Mouse (Mus musculus) heart, postnatal 0 days (tissue): ENCODE results near the gene Sorbs2. TPM values are rescaled to one million over a fixed set of nuclear protein-coding genes. Genes with fewer than 3 reads are reported as not detected.

Experiments
- ATAC-seq: fragments of 200-750 bp; cut with Nextera tagmentation; 2 replicates; pipeline ENCODE4 v1.8.0; 2017; ENCODE audit warnings: low read depth, moderate number of reproducible peaks, moderate library complexity; ENCODE audit not compliant: insufficient read depth
- DNase-seq: peaks from one replicate; pipeline ENCODE4 v3.0.0-alpha.2; 2016; ENCODE audit warnings: low spot score
- H3K27ac ChIP-seq: fragments of 300-500 bp; sonication (generic); 2 replicates; pipeline ENCODE4 v1.5.1; 2014; ENCODE audit warnings: low read depth, mild to moderate bottlenecking
- H3K27me3 ChIP-seq: fragments of 300-500 bp; sonication (generic); 2 replicates; pipeline ENCODE4 v1.6.1; 2014; ENCODE audit warnings: low read length, mixed read lengths; ENCODE audit not compliant: control insufficient read depth, insufficient read depth
- H3K36me3 ChIP-seq: fragments of 300-500 bp; sonication (generic); replicated peaks from 2 replicates; pipeline ENCODE4 v1.6.1; 2014; ENCODE audit warnings: low read length, mixed read lengths; ENCODE audit not compliant: control insufficient read depth, insufficient read depth
- H3K4me1 ChIP-seq: fragments of 300-500 bp; sonication (generic); 2 replicates; pipeline ENCODE4 v1.6.1; 2014; ENCODE audit warnings: antibody characterized with exemption; ENCODE audit not compliant: control insufficient read depth, insufficient read depth
- H3K4me2 ChIP-seq: fragments of 300-500 bp; sonication (generic); 2 replicates; pipeline ENCODE4 v1.6.1; 2014; ENCODE audit warnings: low read depth, mild to moderate bottlenecking, low read length, moderate library complexity
- H3K4me3 ChIP-seq: fragments of 300-500 bp; sonication (generic); 2 replicates; pipeline ENCODE4 v1.5.1; 2014; ENCODE audit warnings: low read depth, low read length
- H3K9ac ChIP-seq: fragments of 300-500 bp; sonication (generic); replicated peaks from 2 replicates; pipeline ENCODE4 v1.6.1; 2014; ENCODE audit warnings: low read depth, low read length, mixed read lengths
- H3K9me3 ChIP-seq: fragments of 300-500 bp; sonication (generic); replicated peaks from 2 replicates; pipeline ENCODE4 v1.6.1; 2016; ENCODE audit warnings: low read length; ENCODE audit not compliant: control insufficient read depth
- CTCF ChIP-seq: IDR thresholded peaks from 2 replicates; pipeline ENCODE4 v1.5.1; 2016; ENCODE audit warnings: antibody characterized with exemption, control low read depth, low read depth
- EP300 ChIP-seq: IDR thresholded peaks from 2 replicates; pipeline ENCODE4 v1.6.1; 2016; ENCODE audit warnings: antibody characterized with exemption, low read depth
- WGBS: fragments of 180-500 bp; shearing (Covaris S2); extraction: QIAGEN DNeasy Blood & Tissue Kit; methylation state at CpG from one replicate; pipeline ENCODE4 v1.1.7; 2014; 5-methylcytosine and 5-hydroxymethylcytosine counted together
- polyA plus RNA-seq: library from polyadenylated mRNA; unstranded; fragments of >200 nt; fragmentation: Nextera tagmentation; extraction: Ambion mirVana; gene quantifications from 2 replicates; pipeline ENCODE4 v1.2.1, GENCODE M21; 2015
- total RNA-seq: library from RNA; depleted of rRNA; stranded (reverse); fragments of >200 nt; gene quantifications from 2 replicates; pipeline ENCODE4 v1.2.3, GENCODE M21; 2014; ENCODE audit warnings: low replicate concordance

Gene Sorbs2
- total and polyA plus RNA-seq, 2 experiments from 2014 or later, result 228 to 385 TPM

DNA sequence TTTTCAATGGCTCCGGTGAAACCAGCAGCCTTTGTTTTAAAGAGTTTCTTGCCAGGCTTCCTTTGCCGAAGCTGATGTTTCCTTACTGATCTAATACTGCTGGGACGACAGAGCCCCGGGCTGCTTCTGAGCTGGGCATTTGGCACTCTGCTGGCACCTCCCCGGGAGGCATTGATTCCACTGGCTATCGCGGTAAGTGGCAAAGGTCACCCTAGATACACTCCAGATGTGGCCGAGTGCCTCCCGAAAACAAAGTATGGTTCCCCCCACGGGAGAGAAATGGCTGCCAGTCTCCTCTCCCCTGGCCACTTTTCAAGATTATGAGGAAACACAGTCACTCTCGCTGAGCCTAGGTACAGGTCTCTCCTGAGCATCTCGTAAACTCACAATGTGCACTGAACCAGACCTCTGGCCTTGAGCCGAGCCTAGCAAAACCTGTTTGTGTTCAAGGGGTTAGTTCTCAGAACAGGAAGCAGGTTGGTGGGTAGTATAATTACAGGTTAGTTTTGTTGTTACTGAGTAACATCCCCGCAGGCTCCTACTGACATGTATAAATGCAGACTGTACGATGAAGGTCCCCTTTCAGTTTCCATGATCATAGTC is 114.1 kb downstream of the Sorbs2 start:
- no peak for TF ChIP-seq EP300
- TF ChIP-seq CTCF, result no peak
- Histone ChIP-seq H3K27ac (no peak overlapping the region), H3K9ac (no peak overlapping the region), H3K36me3 (no peaks in the 10 kb centered on the region), H3K4me2 (no peak overlapping the region), H3K27me3 (no peaks in the 10 kb centered on the region), H3K4me1 (peaks cover 4% of the 10 kb centered on the region), H3K4me3 (no peak overlapping the region), H3K9me3 (no peaks in the 10 kb centered on the region)
- WGBS, result 67% methylated on average over 15 of the region's 15 CpGs
- ATAC-seq (no peak), DNase-seq (no peak)

- Histone ChIP-seq H3K36me3 (no peaks in the 10 kb centered on the region), H3K27ac (no peak overlapping the region), H3K27me3 (no peaks in the 10 kb centered on the region), H3K4me3 (no peak overlapping the region), H3K9ac (no peak overlapping the region), H3K4me1 (no peaks in the 10 kb centered on the region), H3K9me3 (no peaks in the 10 kb centered on the region), H3K4me2 (no peak overlapping the region)
- ATAC-seq (no peak), DNase-seq (no peak)
- TF ChIP-seq CTCF (no peak), EP300 (no peak)
- WGBS, result 39% methylated on average over 5 of the region's 5 CpGs
These were observed 118.8 kb downstream of the Sorbs2 start for GRCm38 (mm10) chr8:45626406-45626805.

DNA sequence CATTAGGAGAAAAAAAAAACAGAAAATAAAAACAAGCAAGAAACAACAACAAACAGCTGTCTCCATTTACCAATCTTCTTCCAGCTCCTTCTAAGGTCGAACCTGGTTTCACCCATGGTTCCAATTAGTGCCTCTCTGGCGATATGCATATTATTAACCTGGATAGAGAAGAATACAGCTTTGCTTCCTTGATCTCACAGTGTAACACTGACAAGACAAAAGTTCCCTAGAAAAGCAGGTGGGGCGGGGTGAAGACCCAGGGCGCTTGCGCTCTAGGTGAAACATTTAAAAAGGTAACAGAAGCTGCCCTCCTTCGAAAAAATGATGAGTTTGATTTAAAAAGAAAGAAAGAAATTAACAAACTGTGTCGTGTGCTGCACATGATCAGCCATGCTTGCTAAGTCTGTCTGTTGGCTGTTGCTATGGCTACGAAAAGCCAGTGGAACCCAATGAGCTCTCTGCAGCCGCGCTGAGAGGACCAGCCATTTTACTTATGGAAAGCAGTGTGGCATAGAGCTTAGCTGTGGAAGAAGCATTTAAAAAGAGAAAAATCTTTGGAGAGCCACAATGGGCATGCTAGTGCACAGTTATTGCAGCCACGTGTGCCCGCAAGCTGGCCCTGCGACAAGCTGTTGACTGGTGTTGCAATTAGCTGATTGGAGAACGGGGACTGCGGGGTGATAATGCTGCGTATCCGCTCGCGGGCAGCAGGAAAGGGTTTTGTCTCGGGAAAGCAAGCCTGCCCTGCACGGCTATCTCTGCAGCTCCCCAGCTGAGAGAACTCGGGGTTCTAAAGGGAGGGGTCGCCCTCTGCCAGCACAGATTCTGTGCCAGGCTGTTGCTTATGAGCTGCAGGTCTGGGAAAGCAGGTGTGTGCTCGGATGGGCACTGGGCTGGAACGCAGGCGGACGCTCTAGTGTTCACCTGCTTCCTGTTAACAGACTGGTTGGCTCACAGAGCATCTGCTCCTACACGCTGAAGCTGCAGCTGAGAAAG is 120.0 kb downstream of the Sorbs2 start:
- no peaks in the 10 kb centered on the region for H3K9me3 ChIP-seq
- H3K27ac ChIP-seq, result peak overlapping the region; percentile 95
- H3K36me3 ChIP-seq, result no peaks in the 10 kb centered on the region
- ATAC-seq, result peak; percentile 87
- 0 out of 2 replicates have a peak, but pooled peaks cover under 1% of the 10 kb centered on the region for H3K4me1 ChIP-seq
- peak; percentile 86 for DNase-seq
- WGBS, result 2% methylated on average over 28 of the region's 28 CpGs
- peak overlapping the region; percentile 96 for H3K4me2 ChIP-seq
- no peaks in the 10 kb centered on the region for H3K27me3 ChIP-seq
- H3K4me3 ChIP-seq, result peak overlapping the region; percentile 78
- TF ChIP-seq CTCF (no peak), EP300 (no peak)
- peak overlapping the region; percentile 85 for H3K9ac ChIP-seq

- TF ChIP-seq CTCF (no peak), EP300 (no peak)
- no peaks in the 10 kb centered on the region for H3K9me3 ChIP-seq
- peak overlapping the region; percentile 95 for H3K27ac ChIP-seq
- ATAC-seq, result no peak
- H3K4me2 ChIP-seq, result peak overlapping the region; percentile 96
- peak overlapping the region; percentile 85 for H3K9ac ChIP-seq
- 14% methylated on average over 9 of the region's 9 CpGs for WGBS
- 0 out of 2 replicates have a peak, but pooled peaks cover 7% of the 10 kb centered on the region for H3K4me1 ChIP-seq
- H3K36me3 ChIP-seq, result no peaks in the 10 kb centered on the region
- H3K27me3 ChIP-seq, result no peaks in the 10 kb centered on the region
- H3K4me3 ChIP-seq, result peak overlapping the region; percentile 78
- DNase-seq, result no peak
These were observed 121.0 kb downstream of the Sorbs2 start for GRCm38 (mm10) chr8:45628421-45629065.

GRCm38 (mm10) chr8:45629066-45629430 is 121.5 kb downstream of the Sorbs2 start:
- Histone ChIP-seq H3K9me3 (no peaks in the 10 kb centered on the region), H3K36me3 (no peaks in the 10 kb centered on the region), H3K27me3 (no peaks in the 10 kb centered on the region), H3K4me1 (0 out of 2 replicates have a peak, but pooled peaks cover 7% of the 10 kb centered on the region), H3K4me2 (peak overlapping the region; percentile 96), H3K4me3 (peak overlapping the region; percentile 78), H3K9ac (peak overlapping the region; percentile 85), H3K27ac (peak overlapping the region; percentile 95)
- 0 out of 2 replicates have a peak, but pooled peaks have one; percentile 10 for ATAC-seq
- WGBS, result 31% methylated on average over 8 of the region's 8 CpGs
- no peak for DNase-seq
- TF ChIP-seq CTCF (no peak), EP300 (no peak)
